Mouse (Mus musculus) liver, postnatal 0 days (tissue): ENCODE measurements at regions not wholly inside any gene's neighbourhood (a gene's known extent, or its start where the extent isn't known, plus 50 kb on each side); places are given as distances from the start of the nearest gene placed in this dataset.

Experiments used
- ATAC-seq: fragments of 200-750 bp; cut with Nextera tagmentation; 2 replicates; pipeline ENCODE4 v1.8.0; 2017; ENCODE audit warnings: mild to moderate bottlenecking, moderate library complexity
- DNase-seq: peaks from one replicate; pipeline ENCODE4 v3.0.0-alpha.2; 2016
- H3K27ac ChIP-seq: fragments of 300-500 bp; sonication (generic); 2 replicates; pipeline ENCODE4 v1.5.1; 2014; ENCODE audit warnings: antibody characterized with exemption, moderate library complexity, mild to moderate bottlenecking, low read depth
- H3K27me3 ChIP-seq: fragments of 300-500 bp; sonication (generic); 2 replicates; pipeline ENCODE4 v1.6.1; 2014; ENCODE audit warnings: low read length, control low read depth, mixed read lengths; ENCODE audit not compliant: insufficient read depth
- H3K36me3 ChIP-seq: fragments of 300-500 bp; sonication (generic); replicated peaks from 2 replicates; pipeline ENCODE4 v1.6.1; 2014; ENCODE audit warnings: mild to moderate bottlenecking, control low read depth, low read length, moderate library complexity, mixed read lengths; ENCODE audit not compliant: insufficient read depth
- H3K4me1 ChIP-seq: fragments of 300-500 bp; sonication (generic); 2 replicates; pipeline ENCODE4 v1.6.1; 2014; ENCODE audit warnings: antibody characterized with exemption, mild to moderate bottlenecking, control low read depth; ENCODE audit not compliant: insufficient read depth
- H3K4me2 ChIP-seq: fragments of 300-500 bp; sonication (generic); 2 replicates; pipeline ENCODE4 v1.6.1; 2014; ENCODE audit warnings: low read depth, mild to moderate bottlenecking, low read length, moderate library complexity, mixed read lengths
- H3K4me3 ChIP-seq: fragments of 300-500 bp; sonication (generic); 2 replicates; pipeline ENCODE4 v1.5.1; 2014; ENCODE audit warnings: low read depth, low read length
- H3K9ac ChIP-seq: fragments of 300-500 bp; sonication (generic); replicated peaks from 2 replicates; pipeline ENCODE4 v1.6.1; 2014; ENCODE audit warnings: mild to moderate bottlenecking, moderate library complexity
- H3K9me3 ChIP-seq: fragments of 300-500 bp; sonication (generic); 2 replicates; pipeline ENCODE4 v1.6.1; 2016; ENCODE audit warnings: mild to moderate bottlenecking, control low read depth, low read length, mixed read lengths
- CTCF ChIP-seq: sonication (generic); IDR thresholded peaks from 2 replicates; pipeline ENCODE4 v1.5.1; 2016; ENCODE audit warnings: antibody characterized with exemption, low read depth
- EP300 ChIP-seq: IDR thresholded peaks from 2 replicates; pipeline ENCODE4 v1.6.1; 2016; ENCODE audit warnings: antibody characterized with exemption, low read depth, mild to moderate bottlenecking
- whole genome bisulfite sequencing: fragments of 180-500 bp; shearing (Covaris S2); extraction: QIAGEN DNeasy Blood & Tissue Kit; methylation state at CpG from one replicate; pipeline ENCODE4 v1.1.7; 2014; ENCODE audit not compliant: insufficient replicate concordance; 5-methylcytosine and 5-hydroxymethylcytosine counted together

- Histone ChIP-seq H3K9me3 (no peaks in the 10 kb centered on the region), H3K27ac (no peak overlapping the region), H3K36me3 (no peaks in the 10 kb centered on the region), H3K4me2 (no peak overlapping the region), H3K9ac (no peak overlapping the region), H3K4me3 (no peak overlapping the region), H3K4me1 (no peaks in the 10 kb centered on the region), H3K27me3 (no peaks in the 10 kb centered on the region)
- WGBS, result 53% methylated on average over 7 of the region's 7 CpGs
- no peak for DNase-seq
- TF ChIP-seq EP300 (no peak), CTCF (no peak)
- no peak for ATAC-seq
Observed at GRCm38 (mm10) chr17:72782775-72783174, 53.5 kb upstream of the Ypel5 start.

DNA sequence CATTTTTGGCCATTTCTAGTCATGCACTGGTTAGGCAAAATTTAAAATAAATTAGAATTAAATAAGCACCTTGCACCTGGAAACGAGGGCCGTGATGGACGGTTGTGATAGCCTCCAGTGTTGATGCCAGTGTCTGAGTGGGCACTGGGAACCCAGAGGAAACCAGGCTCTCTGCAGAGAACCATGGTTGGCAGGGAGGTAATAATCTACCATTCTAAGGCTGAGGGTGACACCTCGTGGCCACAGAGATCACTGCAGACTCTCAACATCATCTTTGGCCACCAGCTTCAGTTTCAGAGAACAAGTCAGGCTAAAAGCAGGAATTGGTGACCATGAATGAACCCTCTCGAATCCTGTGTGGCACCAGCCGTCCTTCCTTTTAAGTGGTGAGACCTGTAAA lies 54.5 kb upstream of the Ypel5 start:
- no peak overlapping the region for H3K27ac ChIP-seq
- TF ChIP-seq EP300, result no peak
- peak; percentile 87 for TF ChIP-seq CTCF
- no peak overlapping the region for H3K9ac ChIP-seq
- WGBS, result 14% methylated on average over 6 of the region's 6 CpGs
- peak; percentile 66 for DNase-seq
- no peaks in the 10 kb centered on the region for H3K27me3 ChIP-seq
- H3K4me3 ChIP-seq, result no peak overlapping the region
- no peak for ATAC-seq
- H3K4me1 ChIP-seq, result no peaks in the 10 kb centered on the region
- H3K36me3 ChIP-seq, result no peaks in the 10 kb centered on the region
- H3K4me2 ChIP-seq, result no peak overlapping the region
- no peaks in the 10 kb centered on the region for H3K9me3 ChIP-seq

GRCm38 (mm10) chr17:72768266-72768665 lies 68.0 kb upstream of the Ypel5 start:
- no peak for TF ChIP-seq EP300
- TF ChIP-seq CTCF, result no peak
- ATAC-seq, result no peak
- Histone ChIP-seq H3K27ac (no peak overlapping the region), H3K36me3 (no peaks in the 10 kb centered on the region), H3K9ac (no peak overlapping the region), H3K4me3 (no peak overlapping the region), H3K27me3 (no peaks in the 10 kb centered on the region), H3K9me3 (no peaks in the 10 kb centered on the region), H3K4me1 (no peaks in the 10 kb centered on the region), H3K4me2 (no peak overlapping the region)
- DNase-seq, result no peak
- 50% methylated on average over 4 of the region's 4 CpGs for WGBS

DNA sequence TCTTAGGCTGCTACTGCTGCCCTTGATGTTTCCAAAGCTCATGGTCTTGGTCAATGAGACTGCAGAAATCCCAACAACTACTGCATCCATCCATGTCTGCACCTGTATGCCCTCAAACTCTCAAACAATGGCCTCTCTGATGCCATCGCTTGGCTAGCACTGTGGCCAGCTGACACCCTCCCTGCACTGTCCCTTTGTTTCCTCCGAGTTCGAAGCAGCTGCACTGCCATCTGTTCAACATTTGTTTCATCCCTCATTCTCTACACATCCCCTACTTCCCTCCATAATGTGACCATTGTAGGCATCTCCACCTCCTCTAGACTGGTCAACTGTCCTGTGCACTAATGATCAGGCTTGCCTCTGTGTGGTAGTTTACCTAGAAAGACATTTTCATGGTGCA lies 75.3 kb upstream of the Ypel5 start:
- Histone ChIP-seq H3K9me3 (no peaks in the 10 kb centered on the region), H3K9ac (no peak overlapping the region), H3K4me2 (no peak overlapping the region), H3K4me1 (no peaks in the 10 kb centered on the region), H3K27ac (no peak overlapping the region), H3K27me3 (no peaks in the 10 kb centered on the region), H3K4me3 (no peak overlapping the region), H3K36me3 (no peaks in the 10 kb centered on the region)
- DNase-seq (no peak), ATAC-seq (no peak)
- TF ChIP-seq EP300 (no peak), CTCF (no peak)
- WGBS, result 65% methylated on average over 3 of the region's 3 CpGs

GRCm38 (mm10) chr17:72746411-72746810 lies 89.8 kb upstream of the Ypel5 start:
- no peak overlapping the region for H3K9ac ChIP-seq
- H3K4me1 ChIP-seq, result no peaks in the 10 kb centered on the region
- no peak overlapping the region for H3K4me3 ChIP-seq
- H3K36me3 ChIP-seq, result no peaks in the 10 kb centered on the region
- no peak for ATAC-seq
- WGBS, result 47% methylated on average over 4 of the region's 4 CpGs
- H3K27ac ChIP-seq, result no peak overlapping the region
- DNase-seq, result no peak
- H3K27me3 ChIP-seq, result no peaks in the 10 kb centered on the region
- TF ChIP-seq CTCF, result no peak
- no peak for TF ChIP-seq EP300
- H3K9me3 ChIP-seq, result no peaks in the 10 kb centered on the region
- H3K4me2 ChIP-seq, result no peak overlapping the region

DNA sequence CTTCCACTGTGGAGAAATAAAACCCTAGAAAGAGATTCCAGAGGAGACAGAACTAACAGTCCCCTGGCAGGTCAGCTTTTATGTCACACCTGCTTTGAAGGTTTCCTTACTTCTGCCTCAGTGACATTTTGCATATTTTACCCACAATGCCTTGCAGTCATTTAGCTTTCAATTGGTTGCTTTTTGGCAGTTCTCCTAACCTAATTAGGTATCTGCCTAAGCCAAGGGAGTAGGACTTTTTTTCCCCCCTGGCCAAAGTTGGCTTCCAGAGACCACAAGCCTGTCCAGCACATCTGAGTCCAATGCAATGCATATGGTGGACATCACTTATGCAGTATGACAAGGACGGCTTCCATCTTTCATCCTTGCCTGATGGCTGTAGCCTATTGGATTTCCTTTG lies 103.2 kb upstream of the Ypel5 start:
- DNase-seq (no peak), ATAC-seq (no peak)
- Histone ChIP-seq H3K27ac (no peak overlapping the region), H3K4me2 (no peak overlapping the region), H3K4me3 (no peak overlapping the region), H3K27me3 (no peaks in the 10 kb centered on the region), H3K9ac (no peak overlapping the region), H3K9me3 (no peaks in the 10 kb centered on the region), H3K36me3 (no peaks in the 10 kb centered on the region), H3K4me1 (no peaks in the 10 kb centered on the region)
- 91% methylated on average over 1 of the region's 1 CpGs for WGBS
- TF ChIP-seq CTCF (no peak), EP300 (no peak)

- Histone ChIP-seq H3K27me3 (no peaks in the 10 kb centered on the region), H3K4me1 (no peaks in the 10 kb centered on the region), H3K9me3 (no peaks in the 10 kb centered on the region), H3K4me2 (no peak overlapping the region), H3K27ac (no peak overlapping the region), H3K9ac (no peak overlapping the region), H3K4me3 (no peak overlapping the region), H3K36me3 (no peaks in the 10 kb centered on the region)
- WGBS, result 75% methylated on average over 6 of the region's 6 CpGs
- DNase-seq (no peak), ATAC-seq (no peak)
- no peak for TF ChIP-seq EP300
- no peak for TF ChIP-seq CTCF
Observed at GRCm38 (mm10) chr17:72731691-72732090, 104.6 kb upstream of the Ypel5 start.
